Mouse (Mus musculus): ENCODE measurements around the gene Fig4. TPM values are rescaled to one million over a fixed set of nuclear protein-coding genes. Genes with fewer than 3 reads are reported as not detected.

Gene Fig4
- total RNA-seq, 2 experiments from 2014 or later, result 7.6 to 9.9 TPM

Other genes with a start within 250 kb of the Fig4 start
- not detected for gene Gpr6, start 231.0 kb downstream of the Fig4 start, total RNA-seq (2021)
- gene Ak9, start 720 bp upstream of the Fig4 start, total RNA-seq (2021), result not detected
- gene Zbtb24, start 147.1 kb upstream of the Fig4 start, total RNA-seq (2021), result 1 to 10 TPM; 6.0 to 8.5 TPM
- gene Mical1, start 173.1 kb upstream of the Fig4 start, total RNA-seq (2021), result 10 to 100 TPM; 17.3 to 26.9 TPM
- gene Smpd2, start 187.1 kb upstream of the Fig4 start, total RNA-seq (2021), result 10 to 100 TPM; 12.8 to 14.3 TPM
- gene Ppil6, start 187.2 kb upstream of the Fig4 start, total RNA-seq (2021), result not detected
- 100 to 1,000 TPM; 173 to 184 TPM for gene Cd164, start 216.2 kb upstream of the Fig4 start, total RNA-seq (2021)

All from gastrocnemius, postnatal 10 days (tissue).